Mouse (Mus musculus) brain, embryonic 14.5 days (tissue): ENCODE results near the gene Wasf2.

ENCODE experiments used
- CTCF ChIP-seq: fragments of 200-500 bp; IDR thresholded peaks from 2 replicates; pipeline ENCODE4 v1.5.1; 2012; ENCODE audit warnings: inconsistent platforms, mild to moderate bottlenecking, moderate library complexity, borderline replicate concordance; ENCODE audit not compliant: insufficient read depth, insufficient read length; ENCODE audit errors: extremely low read depth
- POLR2A ChIP-seq: fragments of 200-500 bp; IDR thresholded peaks from 2 replicates; pipeline ENCODE4 v1.6.1; 2012; ENCODE audit warnings: mild to moderate bottlenecking, inconsistent platforms, borderline replicate concordance; ENCODE audit not compliant: poor library complexity, insufficient read depth, insufficient read length, severe bottlenecking; ENCODE audit errors: extremely low read depth

DNA sequence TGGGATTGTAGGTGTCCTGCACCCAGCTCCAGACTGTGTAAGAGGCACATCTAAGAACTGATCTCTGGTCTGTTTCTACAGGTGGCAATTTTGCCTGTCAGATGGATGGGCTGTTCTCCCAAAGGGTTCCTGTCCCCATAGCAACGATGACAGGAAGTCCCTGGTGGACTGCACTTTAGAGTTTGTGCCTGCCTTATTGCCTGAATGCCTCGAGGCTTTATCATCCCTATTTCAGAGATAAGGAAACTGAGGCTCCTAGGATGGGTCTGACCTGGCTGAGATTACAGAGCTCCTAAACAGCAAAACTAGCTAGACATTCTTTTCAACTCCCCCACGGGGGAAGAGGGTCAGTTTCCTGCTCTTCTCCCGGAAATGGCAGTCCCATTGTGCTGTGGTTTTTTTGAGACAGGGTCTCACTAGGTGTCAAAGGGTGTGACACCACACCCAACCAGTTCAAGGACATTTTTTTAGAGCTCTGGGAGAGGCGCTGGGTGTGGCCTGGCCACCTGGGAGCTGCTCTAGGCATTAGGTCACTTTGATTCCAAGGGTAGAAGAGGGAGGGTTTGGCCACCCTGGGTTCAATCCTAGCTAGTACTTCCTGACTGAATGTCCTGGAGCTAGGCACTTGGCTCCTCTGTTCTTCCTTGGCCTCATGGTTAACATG lies 8.2 kb upstream of the Wasf2 start:
- TF ChIP-seq CTCF (no peak), POLR2A (no peak)
